ENCODE assay signal across 11 mouse cellular contexts in genomic region chr1:130512798-130513405, GRCm38 (mm10). TPM values are rescaled to one million over a fixed set of nuclear protein-coding genes. Genes with fewer than 3 reads are reported as not detected.
DNase-seq lines count a peak whose midpoint lies in the region; ATAC-seq and TF ChIP-seq lines count a peak whose summit lies in the region.
"Had no signal": no experiment of that assay in that cellular context is flagged by ENCODE, and none has a peak within 500 bp of the region (broad histone marks: within the 10 kb centered on the region; RNA-seq: fewer than 3 reads in every experiment).

No protein-coding gene starts in this region.

- no peaks in the 10 kb centered on the region for H3K27me3 ChIP-seq in kidney, postnatal 0 days (ENCODE audit: insufficient read depth, low read length)
- H3K27me3 ChIP-seq in liver, postnatal 0 days (ENCODE audit: insufficient read depth, low read length) = no peaks in the 10 kb centered on the region

- TF ChIP-seq EP300 in liver, postnatal 0 days (IDR thresholded peaks at IDR 0.05; ENCODE audit: low read depth) = 0 out of 2 replicates have a peak, but pooled peaks have one; percentile 29

- no peak overlapping the region for H3K9ac ChIP-seq in kidney, postnatal 0 days (ENCODE audit: low read depth, low read length)
- H3K9ac ChIP-seq in liver, postnatal 0 days (replicated peaks) = no peak overlapping the region

- no peak overlapping the region for H3K4me2 ChIP-seq in kidney, postnatal 0 days (ENCODE audit: low read length)
- H3K4me2 ChIP-seq in liver, postnatal 0 days (ENCODE audit: low read depth, low read length) = no peak overlapping the region

- no peaks in the 10 kb centered on the region for H3K4me1 ChIP-seq in kidney, postnatal 0 days (replicated peaks; ENCODE audit: insufficient read depth, low read length)
- no peaks in the 10 kb centered on the region; the same call in 1 of the 2 replicates for H3K4me1 ChIP-seq in liver, postnatal 0 days (ENCODE audit: insufficient read depth)

- H3K36me3 ChIP-seq in kidney, postnatal 0 days (ENCODE audit: insufficient read depth, low read length) = no peaks in the 10 kb centered on the region
- H3K36me3 ChIP-seq in liver, postnatal 0 days (replicated peaks; ENCODE audit: insufficient read depth, low read length) = no peaks in the 10 kb centered on the region

- H3K9me3 ChIP-seq in kidney, postnatal 0 days (replicated peaks; ENCODE audit: low read length) = no peaks in the 10 kb centered on the region
- H3K9me3 ChIP-seq in liver, postnatal 0 days (ENCODE audit: low read length) = no peaks in the 10 kb centered on the region

- ATAC-seq in kidney, postnatal 0 days (replicated peaks; ENCODE audit: low FRiP score, low read depth) = no peak
- ATAC-seq in liver, postnatal 0 days = peak; percentile 55
- ATAC-seq in cerebellum, adult (ENCODE audit: insufficient number of reproducible peaks, low FRiP score, low TSS enrichment) = no peak
- ATAC-seq: midbrain, embryonic 16.5 days had no signal

- no peak overlapping the region for H3K27ac ChIP-seq in kidney, postnatal 0 days
- H3K27ac ChIP-seq in liver, postnatal 0 days (ENCODE audit: low read depth) = peak overlapping the region; percentile 32; the same call in 1 of the 2 replicates

- no peak for TF ChIP-seq CTCF in kidney, postnatal 0 days (IDR thresholded peaks at IDR 0.05; ENCODE audit: low read depth)
- no peak for TF ChIP-seq CTCF in liver, postnatal 0 days (IDR thresholded peaks at IDR 0.05; ENCODE audit: low read depth)

- H3K4me3 ChIP-seq in kidney, postnatal 0 days (replicated peaks; ENCODE audit: low read depth, low read length) = no peak overlapping the region
- H3K4me3 ChIP-seq in liver, postnatal 0 days (ENCODE audit: low read depth, low read length) = no peak overlapping the region

- WGBS in kidney, postnatal 0 days = 62% methylated on average over 4 of the region's 4 CpGs
- WGBS in liver, postnatal 0 days (ENCODE audit: insufficient replicate concordance) = 42% methylated on average over 4 of the region's 4 CpGs

- DNase-seq in adrenal gland, postnatal 10 days = peak; percentile 11
- DNase-seq in adrenal gland, postnatal 14 days = no peak
- DNase-seq in kidney, postnatal 0 days (ENCODE audit: low spot score) = peak; percentile 20
- DNase-seq in kidney, postnatal 4 days = no peak
- DNase-seq in fibroblast of lung, adult 2 months (ENCODE audit: low read depth) = peak; percentile 64
- DNase-seq in liver, postnatal 0 days = no peak
- DNase-seq in urinary bladder, postnatal 36 days (ENCODE audit: low spot score in 2 of 2) = no peak
- DNase-seq: gastrocnemius, postnatal 10 days; right cerebral cortex, postnatal 14 days had no signal

RNA-seq across cellular contexts. Expression of gene Cd55, which starts 50.4 kb away (rescaled TPM):
- total RNA-seq in adrenal gland, postnatal 10 days (2021) = 10 to 100 TPM; 21.7 to 29.1 TPM
- 17.8 and 38.3 TPM in 2 replicates for total RNA-seq in adrenal gland, postnatal 14 days (2021)
- polyA plus RNA-seq in kidney, postnatal 0 days (2015; fragmentation: Nextera tagmentation; extraction: Ambion mirVana) = 11.3 and 12.3 TPM in 2 replicates
- 10.7 and 13.2 TPM in 2 replicates for polyA plus RNA-seq in liver, postnatal 0 days (2015; fragmentation: Nextera tagmentation; extraction: Ambion mirVana)

Comparison
In these comparisons a context has a peak if more than half of its experiments do, and no peak if none do; other contexts are left out.
1. DNase-seq: peak in adrenal gland, postnatal 10 days (single experiment), kidney, postnatal 0 days (single experiment) and fibroblast of lung, adult 2 months (single experiment); none in adrenal gland, postnatal 14 days (single experiment), kidney, postnatal 4 days (0 of 2), liver, postnatal 0 days (single experiment) and urinary bladder, postnatal 36 days (0 of 2).